Mouse (Mus musculus) embryonic facial prominence, embryonic 13.5 days (tissue): Measurements from ENCODE around the gene Pdzrn3. TPM values are rescaled to one million over a fixed set of nuclear protein-coding genes. Genes with fewer than 3 reads are reported as not detected.

Experiments
- ATAC-seq: fragments of 200-750 bp; cut with Nextera tagmentation; 2 replicates; pipeline ENCODE4 v1.8.0; 2017; ENCODE audit warnings: low read depth; ENCODE audit not compliant: insufficient number of reproducible peaks, insufficient read depth, low FRiP score, low TSS enrichment
- H3K27ac ChIP-seq: fragments of 300-500 bp; sonication (generic); 2 replicates; pipeline ENCODE4 v1.5.1; 2015; ENCODE audit warnings: moderate library complexity, mild to moderate bottlenecking, inconsistent platforms
- H3K27me3 ChIP-seq: fragments of 300-500 bp; sonication (generic); 2 replicates; pipeline ENCODE4 v1.6.1; 2015; ENCODE audit warnings: mild to moderate bottlenecking, inconsistent platforms
- H3K36me3 ChIP-seq: fragments of 300-500 bp; sonication (generic); 2 replicates; pipeline ENCODE4 v1.6.1; 2015; ENCODE audit warnings: mild to moderate bottlenecking, inconsistent platforms
- H3K4me1 ChIP-seq: fragments of 300-500 bp; sonication (generic); 2 replicates; pipeline ENCODE4 v1.6.1; 2015; ENCODE audit warnings: inconsistent platforms
- H3K4me2 ChIP-seq: fragments of 300-500 bp; sonication (generic); 2 replicates; pipeline ENCODE4 v1.6.1; 2015; ENCODE audit warnings: moderate library complexity, mild to moderate bottlenecking, inconsistent platforms
- H3K4me3 ChIP-seq: fragments of 300-500 bp; sonication (generic); 2 replicates; pipeline ENCODE4 v1.5.1; 2015; ENCODE audit warnings: mild to moderate bottlenecking, inconsistent platforms
- H3K9ac ChIP-seq: fragments of 300-500 bp; sonication (generic); 2 replicates; pipeline ENCODE4 v1.6.1; 2015; ENCODE audit warnings: mild to moderate bottlenecking, inconsistent platforms
- H3K9me3 ChIP-seq: fragments of 300-500 bp; sonication (generic); 2 replicates; pipeline ENCODE4 v1.6.1; 2016; ENCODE audit warnings: inconsistent platforms
- WGBS: fragments of 180-500 bp; shearing (Covaris S2); methylation state at CpG from one replicate; pipeline ENCODE4 v1.1.7; 2015; ENCODE audit warnings: mixed read lengths; 5-methylcytosine and 5-hydroxymethylcytosine counted together
- polyA plus RNA-seq: library from polyadenylated mRNA; unstranded; fragments of >200 nt; fragmentation: Nextera tagmentation; extraction: Ambion mirVana; gene quantifications from 2 replicates; pipeline ENCODE4 v1.2.1, GENCODE M21; 2015

The Pdzrn3 gene
- polyA plus RNA-seq, 1 experiment from 2014 or later, result 15.0 TPM

DNA sequence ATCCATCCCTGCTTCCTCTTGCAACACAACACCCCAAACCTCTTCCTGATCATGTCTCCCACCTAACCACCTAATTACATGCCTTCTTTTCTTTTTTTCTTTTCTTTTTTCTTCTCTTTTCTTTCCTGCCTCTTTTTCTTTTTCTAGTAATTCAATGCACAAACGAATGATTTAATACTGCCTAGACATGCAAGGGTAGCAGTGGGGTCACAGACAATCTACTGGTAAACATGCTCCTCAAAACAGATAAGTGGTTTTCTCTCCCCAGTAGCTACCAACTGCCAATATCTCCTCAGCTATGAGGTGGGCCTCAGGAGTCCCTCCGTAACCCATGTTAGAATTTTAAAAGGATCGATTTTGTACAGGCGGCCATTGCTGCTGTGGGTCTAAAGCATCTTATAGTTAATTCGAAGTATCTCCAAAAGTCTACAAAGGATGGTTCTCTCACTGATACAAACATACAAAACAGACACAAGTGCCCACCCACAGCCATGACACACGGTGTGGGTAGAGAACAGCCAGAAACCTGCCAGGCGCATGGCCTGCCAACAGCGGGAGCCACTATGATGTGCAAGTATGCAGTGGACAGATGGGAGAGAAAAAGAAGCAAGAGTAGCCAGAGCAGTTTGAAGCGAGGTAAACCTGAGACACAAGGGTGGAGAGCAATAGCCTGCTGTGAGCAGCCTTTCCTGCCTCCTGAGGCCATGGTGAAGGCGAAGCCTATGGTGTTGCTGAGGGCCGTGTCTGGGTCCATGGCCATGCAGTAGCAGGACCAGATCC, 73.5 kb downstream of the Pdzrn3 start:
- Histone ChIP-seq H3K36me3 (no peaks in the 10 kb centered on the region), H3K27ac (no peak overlapping the region), H3K9ac (no peak overlapping the region), H3K4me1 (peaks cover 36% of the 10 kb centered on the region), H3K27me3 (no peaks in the 10 kb centered on the region), H3K9me3 (no peaks in the 10 kb centered on the region), H3K4me2 (no peak overlapping the region), H3K4me3 (no peak overlapping the region)
- no peak for ATAC-seq
- 90% methylated on average over 11 of the region's 11 CpGs for WGBS

DNA sequence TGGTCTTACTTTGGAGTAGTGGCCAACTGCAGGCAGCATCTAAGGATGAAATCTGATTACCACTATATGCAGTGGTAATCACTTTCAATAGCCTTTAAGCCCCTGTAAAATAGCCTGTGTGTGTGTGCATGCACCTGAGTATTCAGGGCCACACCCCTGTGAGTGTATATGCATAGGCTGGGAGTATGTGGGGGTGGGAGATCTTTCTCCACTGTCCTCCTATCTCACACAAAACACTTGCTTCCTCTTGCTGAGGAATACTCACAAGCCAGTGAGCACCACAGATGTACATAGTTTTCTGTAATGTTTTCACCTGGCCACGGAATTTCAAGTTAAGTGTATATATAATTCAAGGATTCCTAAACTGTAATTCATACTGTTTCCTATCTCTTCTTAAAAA, 74.2 kb downstream of the Pdzrn3 start:
- 94% methylated on average over 1 of the region's 1 CpGs for WGBS
- no peaks in the 10 kb centered on the region for H3K27me3 ChIP-seq
- no peak overlapping the region for H3K4me2 ChIP-seq
- no peak overlapping the region for H3K9ac ChIP-seq
- no peak for ATAC-seq
- no peaks in the 10 kb centered on the region for H3K36me3 ChIP-seq
- peaks cover 33% of the 10 kb centered on the region for H3K4me1 ChIP-seq
- no peak overlapping the region for H3K4me3 ChIP-seq
- H3K27ac ChIP-seq, result no peak overlapping the region
- no peaks in the 10 kb centered on the region for H3K9me3 ChIP-seq

DNA sequence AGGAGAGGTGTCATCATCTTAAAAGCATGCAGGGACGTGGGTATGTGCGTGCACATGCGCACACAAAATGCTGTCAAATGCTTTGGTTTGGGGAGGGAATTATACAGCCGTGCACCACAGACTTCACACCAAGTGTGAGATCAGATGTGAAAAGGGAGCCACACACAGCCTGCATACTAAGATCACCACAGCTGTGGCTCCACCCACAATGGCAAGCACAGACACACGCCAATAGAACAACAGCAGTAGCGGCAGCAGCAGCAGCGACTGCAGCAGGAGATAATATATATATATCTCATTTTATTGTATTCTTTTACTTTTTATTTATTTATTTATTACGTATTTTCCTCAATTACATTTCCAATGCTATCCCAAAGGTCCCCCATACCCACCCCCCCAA, 76.5 kb downstream of the Pdzrn3 start:
- no peaks in the 10 kb centered on the region for H3K27me3 ChIP-seq
- H3K9me3 ChIP-seq, result no peaks in the 10 kb centered on the region
- 88% methylated on average over 8 of the region's 8 CpGs for WGBS
- H3K4me2 ChIP-seq, result no peak overlapping the region
- peaks cover 27% of the 10 kb centered on the region for H3K4me1 ChIP-seq
- no peak overlapping the region for H3K9ac ChIP-seq
- no peak overlapping the region for H3K27ac ChIP-seq
- no peaks in the 10 kb centered on the region for H3K36me3 ChIP-seq
- H3K4me3 ChIP-seq, result no peak overlapping the region
- ATAC-seq, result no peak

DNA sequence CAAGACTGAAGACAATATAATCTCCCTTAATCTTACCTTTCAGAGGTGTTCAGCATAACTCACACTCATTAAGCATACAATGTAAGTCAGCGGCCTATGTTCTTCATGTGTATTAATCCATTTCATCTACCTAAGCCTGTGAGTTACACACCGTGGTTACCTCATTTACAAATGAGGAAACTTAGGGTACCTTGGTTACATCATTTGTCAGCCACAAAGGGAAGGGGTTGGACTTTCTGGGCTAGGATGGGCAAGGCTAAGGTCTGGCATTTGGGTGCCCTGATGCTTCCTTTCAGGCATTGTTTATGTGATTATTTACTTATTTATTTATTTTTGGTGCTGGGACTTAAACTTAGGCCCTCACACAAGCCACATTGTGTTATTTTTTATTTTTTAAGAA, 78.3 kb downstream of the Pdzrn3 start:
- no peak overlapping the region for H3K4me3 ChIP-seq
- no peak for ATAC-seq

DNA sequence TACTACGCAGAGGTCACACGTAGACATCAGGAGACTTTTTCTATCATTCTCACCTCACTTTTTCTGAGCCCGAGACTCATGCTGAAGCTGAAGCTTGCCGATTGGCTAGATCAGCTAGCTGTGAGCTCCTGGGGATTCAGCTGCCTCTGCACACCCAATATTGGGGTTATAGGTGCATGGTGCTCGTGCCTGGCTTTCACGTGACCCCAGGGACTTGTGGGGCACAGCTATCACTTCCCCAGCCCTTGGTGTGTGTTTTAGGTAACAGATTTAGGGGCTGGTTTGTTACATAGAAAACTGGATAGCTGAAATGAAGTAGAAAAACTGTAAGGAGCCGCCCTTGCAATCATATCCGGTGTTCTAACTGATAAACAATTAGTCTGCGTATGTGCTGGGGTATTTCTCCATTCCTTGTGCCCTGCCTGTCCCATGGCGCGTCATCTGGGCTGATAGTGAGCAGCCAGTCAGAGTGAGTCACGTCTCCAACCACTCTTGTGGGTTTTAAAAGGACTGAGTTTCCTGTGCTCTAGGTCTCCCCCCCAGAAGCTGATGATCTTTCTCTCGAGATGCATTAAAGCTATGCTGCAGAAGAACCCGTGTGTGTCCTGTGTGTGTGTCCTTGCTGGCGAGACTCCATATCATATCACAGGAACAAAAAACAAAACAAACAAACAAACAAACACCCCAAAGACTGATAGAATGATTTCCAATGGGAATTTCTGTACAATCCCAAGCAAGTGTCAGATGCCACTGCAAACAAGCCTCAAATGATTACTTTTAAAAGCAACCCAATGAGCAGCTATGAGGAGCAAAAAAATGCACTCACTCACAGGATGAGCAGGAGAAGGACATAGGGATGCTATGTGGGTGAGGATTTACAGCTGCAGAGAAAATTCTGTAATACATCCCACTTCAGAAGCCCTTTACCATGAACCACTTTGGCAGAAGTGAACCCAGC, 79.9 kb downstream of the Pdzrn3 start:
- Histone ChIP-seq H3K36me3 (no peaks in the 10 kb centered on the region), H3K27ac (no peak overlapping the region), H3K9ac (no peak overlapping the region), H3K4me2 (no peak overlapping the region), H3K4me3 (no peak overlapping the region), H3K4me1 (peaks cover 46% of the 10 kb centered on the region), H3K9me3 (no peaks in the 10 kb centered on the region), H3K27me3 (no peaks in the 10 kb centered on the region)
- 84% methylated on average over 15 of the region's 15 CpGs for WGBS
- no peak for ATAC-seq

More for the DNA sequence above, 78.3 kb downstream of the Pdzrn3 start:
- H3K27ac ChIP-seq, result no peak overlapping the region
- no peaks in the 10 kb centered on the region for H3K36me3 ChIP-seq
- H3K27me3 ChIP-seq, result no peaks in the 10 kb centered on the region
- no peak overlapping the region for H3K4me2 ChIP-seq
- H3K9ac ChIP-seq, result no peak overlapping the region
- WGBS, result 95% methylated on average over 2 of the region's 2 CpGs
- no peaks in the 10 kb centered on the region for H3K9me3 ChIP-seq
- H3K4me1 ChIP-seq, result peaks cover 37% of the 10 kb centered on the region

DNA sequence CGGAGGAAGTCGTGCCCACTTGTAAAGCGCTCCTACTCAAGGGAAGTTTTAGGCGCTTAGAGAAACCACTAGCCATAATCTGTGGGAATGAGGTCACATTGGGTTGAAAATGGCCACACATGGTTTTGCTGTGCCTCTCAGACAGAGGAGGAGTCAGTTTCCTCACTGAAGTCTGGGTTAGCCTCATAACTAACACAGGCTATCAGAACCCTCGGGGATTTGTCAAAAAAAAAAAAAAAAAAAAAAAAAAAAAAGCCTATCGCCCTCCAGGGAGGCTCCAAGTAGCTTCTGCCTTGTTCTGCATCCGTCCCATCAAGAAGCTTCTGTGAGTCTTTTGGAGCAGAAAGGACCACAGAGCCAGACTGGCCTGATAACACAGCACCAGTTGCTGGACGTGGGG, 80.7 kb downstream of the Pdzrn3 start:
- H3K27ac ChIP-seq, result peak overlapping the region; percentile 86
- 45% methylated on average over 8 of the region's 8 CpGs for WGBS
- no peaks in the 10 kb centered on the region for H3K27me3 ChIP-seq
- H3K4me2 ChIP-seq, result peak overlapping the region; percentile 28; the same call in 1 of the 2 replicates
- H3K36me3 ChIP-seq, result no peaks in the 10 kb centered on the region
- no peak overlapping the region for H3K4me3 ChIP-seq
- H3K9me3 ChIP-seq, result no peaks in the 10 kb centered on the region
- H3K4me1 ChIP-seq, result peaks cover 52% of the 10 kb centered on the region
- ATAC-seq, result no peak
- no peak overlapping the region for H3K9ac ChIP-seq

DNA sequence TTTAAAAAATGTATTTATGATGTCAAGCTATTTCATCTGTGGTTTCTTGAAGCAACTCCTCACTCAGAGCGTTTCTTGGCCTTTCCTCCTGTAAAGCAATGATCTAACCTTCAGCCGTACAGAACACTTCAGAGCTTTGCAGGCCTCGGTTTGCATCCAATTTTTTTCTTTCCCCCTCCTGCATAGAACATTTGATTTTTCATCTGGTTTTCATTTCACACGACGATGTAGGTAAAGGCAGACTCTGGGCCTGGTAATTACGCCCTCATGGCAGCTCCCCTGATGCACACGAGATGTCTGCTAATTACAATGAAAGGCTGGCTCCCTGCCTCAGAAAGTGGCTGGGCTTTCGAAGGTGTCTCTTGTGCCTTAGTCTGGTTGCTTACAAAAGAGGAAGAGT, 81.4 kb downstream of the Pdzrn3 start:
- Histone ChIP-seq H3K9me3 (no peaks in the 10 kb centered on the region), H3K4me2 (peak overlapping the region; percentile 28; the same call in 1 of the 2 replicates), H3K27me3 (no peaks in the 10 kb centered on the region), H3K36me3 (no peaks in the 10 kb centered on the region), H3K4me1 (peaks cover 59% of the 10 kb centered on the region), H3K4me3 (no peak overlapping the region), H3K9ac (no peak overlapping the region), H3K27ac (peak overlapping the region; percentile 86)
- ATAC-seq, result no peak; the same call in 1 of the 2 replicates
- 16% methylated on average over 8 of the region's 8 CpGs for WGBS

DNA sequence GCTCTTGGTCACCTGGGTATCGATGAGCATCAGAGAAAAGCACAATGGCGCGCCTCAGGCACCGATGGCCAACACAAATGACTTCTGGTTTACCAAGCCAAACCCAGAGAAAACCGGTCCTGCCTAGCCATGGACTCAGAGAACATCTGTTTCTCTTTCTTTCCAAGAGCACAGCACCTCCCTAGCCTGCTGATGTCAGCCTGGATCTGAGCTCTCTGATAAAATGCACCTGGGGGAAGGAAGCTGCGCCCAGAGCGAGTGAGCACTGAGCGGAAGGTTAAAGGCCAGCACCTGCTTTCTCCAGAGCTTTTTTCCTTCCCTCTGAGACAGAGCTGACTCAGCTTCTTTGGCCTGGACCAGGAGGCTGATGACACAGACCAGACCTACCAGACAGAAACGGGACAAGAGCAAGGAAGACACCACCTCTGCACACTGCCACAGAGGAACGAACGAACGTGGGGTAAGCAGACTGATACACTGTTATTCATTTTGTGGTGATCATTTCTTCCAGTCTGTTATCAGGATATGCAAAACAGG, 84.6 kb downstream of the Pdzrn3 start:
- peaks cover 86% of the 10 kb centered on the region for H3K4me1 ChIP-seq
- WGBS, result 32% methylated on average over 12 of the region's 12 CpGs

DNA sequence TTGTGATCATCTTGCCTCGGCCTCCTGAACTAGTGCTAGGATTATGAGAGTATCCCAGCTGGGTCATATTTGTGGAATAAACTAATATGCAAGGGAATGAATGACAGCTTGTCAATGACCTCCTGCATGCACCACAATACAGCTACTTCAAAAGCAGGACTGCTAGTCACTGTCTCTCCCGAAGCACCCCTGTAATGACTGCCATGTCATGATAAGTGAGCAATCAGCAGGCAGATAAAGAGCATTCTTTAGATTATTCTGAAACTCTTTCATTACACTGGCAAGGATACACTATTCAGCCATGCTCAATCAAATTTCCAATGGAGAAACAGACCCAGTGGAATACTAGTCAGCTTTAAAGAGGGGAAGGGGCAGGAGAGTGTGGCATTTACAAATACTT, 85.8 kb downstream of the Pdzrn3 start:
- Histone ChIP-seq H3K9me3 (no peaks in the 10 kb centered on the region), H3K4me2 (no peak overlapping the region), H3K4me1 (peaks cover 79% of the 10 kb centered on the region), H3K36me3 (no peaks in the 10 kb centered on the region), H3K4me3 (no peak overlapping the region), H3K27ac (no peak overlapping the region), H3K27me3 (no peaks in the 10 kb centered on the region), H3K9ac (no peak overlapping the region)
- ATAC-seq, result no peak
- WGBS, result 45% methylated on average over 2 of the region's 2 CpGs

More for the DNA sequence above, 84.6 kb downstream of the Pdzrn3 start:
- H3K27ac ChIP-seq, result 0 out of 2 replicates have a peak overlapping the region, but pooled peaks have one; percentile 40
- H3K4me2 ChIP-seq, result no peak overlapping the region
- no peak overlapping the region for H3K9ac ChIP-seq
- no peaks in the 10 kb centered on the region for H3K36me3 ChIP-seq
- no peak for ATAC-seq
- H3K4me3 ChIP-seq, result no peak overlapping the region
- no peaks in the 10 kb centered on the region for H3K27me3 ChIP-seq
- no peaks in the 10 kb centered on the region for H3K9me3 ChIP-seq

DNA sequence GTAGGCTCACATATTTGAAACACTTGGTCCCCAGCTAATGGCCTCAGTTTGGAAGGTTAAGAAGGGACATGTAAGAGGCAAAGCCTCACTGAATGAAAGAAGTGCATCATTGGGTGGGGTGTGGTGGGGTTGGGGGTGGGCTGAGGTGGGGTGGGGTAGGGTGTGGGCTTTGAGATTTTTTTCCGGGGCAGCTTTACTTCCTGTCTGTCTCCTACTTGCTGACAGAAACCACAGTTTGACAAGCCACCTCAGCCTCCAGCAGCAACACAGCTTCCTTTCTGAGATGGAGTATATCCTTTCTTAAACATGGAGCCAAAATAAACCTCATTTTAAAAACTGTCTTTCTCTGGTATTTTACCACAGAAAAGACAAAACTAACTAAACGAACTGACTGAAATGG, 87.5 kb downstream of the Pdzrn3 start:
- no peak for ATAC-seq
- no peak overlapping the region for H3K9ac ChIP-seq
- no peaks in the 10 kb centered on the region for H3K9me3 ChIP-seq
- no peak overlapping the region for H3K4me2 ChIP-seq
- no peak overlapping the region for H3K4me3 ChIP-seq
- peaks cover 75% of the 10 kb centered on the region for H3K4me1 ChIP-seq
- no peaks in the 10 kb centered on the region for H3K36me3 ChIP-seq
- H3K27ac ChIP-seq, result peak overlapping the region; percentile 49; the same call in 1 of the 2 replicates
- H3K27me3 ChIP-seq, result no peaks in the 10 kb centered on the region
- WGBS, result 40% methylated on average over 2 of the region's 2 CpGs

DNA sequence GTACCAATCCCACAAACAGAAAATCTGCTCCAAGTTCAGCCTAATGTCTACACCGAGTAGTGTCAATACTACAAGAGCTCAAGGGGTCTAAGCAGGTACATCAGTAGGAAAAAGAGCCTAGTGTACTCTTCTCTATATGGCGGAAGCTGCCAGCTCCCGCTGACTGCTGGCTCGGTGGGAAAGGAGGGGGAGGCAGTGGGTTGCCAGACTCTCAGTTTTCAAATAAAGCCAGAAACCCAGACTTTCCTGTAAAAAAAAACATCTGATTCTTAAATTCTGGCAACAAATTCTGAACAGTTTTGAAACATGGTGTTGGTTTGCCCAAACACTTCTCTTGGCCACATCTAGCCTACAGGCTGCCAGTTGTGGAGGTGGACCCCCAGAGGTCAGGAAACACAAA, 88.3 kb downstream of the Pdzrn3 start:
- WGBS, result 38% methylated on average over 4 of the region's 4 CpGs
- Histone ChIP-seq H3K4me3 (no peak overlapping the region), H3K27ac (peak overlapping the region; percentile 49; the same call in 1 of the 2 replicates), H3K36me3 (no peaks in the 10 kb centered on the region), H3K4me2 (peak overlapping the region; percentile 26; the same call in 1 of the 2 replicates), H3K9ac (no peak overlapping the region), H3K27me3 (no peaks in the 10 kb centered on the region), H3K9me3 (no peaks in the 10 kb centered on the region), H3K4me1 (peaks cover 75% of the 10 kb centered on the region)
- no peak for ATAC-seq
